Mouse (Mus musculus) neural tube, embryonic 12.5 days (tissue): ENCODE measurements at regions not wholly inside any gene's neighbourhood (a gene's known extent, or its start where the extent isn't known, plus 50 kb on each side); places are given as distances from the start of the nearest gene placed in this dataset.

Experiments used
- ATAC-seq: fragments of 200-750 bp; cut with Nextera tagmentation; 2 replicates; pipeline ENCODE4 v1.8.0; 2017; ENCODE audit warnings: low read depth, mild to moderate bottlenecking, moderate TSS enrichment, moderate library complexity; ENCODE audit not compliant: low FRiP score
- H3K27ac ChIP-seq: fragments of 300-500 bp; sonication (generic); 2 replicates; pipeline ENCODE4 v1.5.1; 2016
- H3K27me3 ChIP-seq: fragments of 300-500 bp; sonication (generic); replicated peaks from 2 replicates; pipeline ENCODE4 v1.6.1; 2016; ENCODE audit warnings: mild to moderate bottlenecking
- H3K36me3 ChIP-seq: fragments of 300-500 bp; sonication (generic); 2 replicates; pipeline ENCODE4 v1.6.1; 2016; ENCODE audit warnings: mild to moderate bottlenecking
- H3K4me1 ChIP-seq: fragments of 300-500 bp; sonication (generic); 2 replicates; pipeline ENCODE4 v1.6.1; 2016
- H3K4me2 ChIP-seq: fragments of 300-500 bp; sonication (generic); replicated peaks from 2 replicates; pipeline ENCODE4 v1.6.1; 2016; ENCODE audit warnings: mild to moderate bottlenecking
- H3K4me3 ChIP-seq: fragments of 300-500 bp; sonication (generic); 2 replicates; pipeline ENCODE4 v1.5.1; 2016
- H3K9ac ChIP-seq: fragments of 300-500 bp; sonication (generic); 2 replicates; pipeline ENCODE4 v1.6.1; 2016; ENCODE audit warnings: mild to moderate bottlenecking
- H3K9me3 ChIP-seq: fragments of 300-500 bp; sonication (generic); 2 replicates; pipeline ENCODE4 v1.6.1; 2016; ENCODE audit warnings: mild to moderate bottlenecking
- WGBS: fragments of 180-500 bp; shearing (Covaris S2); methylation state at CpG from one replicate; pipeline ENCODE4 v1.1.7; 2016; 5-methylcytosine and 5-hydroxymethylcytosine counted together

DNA sequence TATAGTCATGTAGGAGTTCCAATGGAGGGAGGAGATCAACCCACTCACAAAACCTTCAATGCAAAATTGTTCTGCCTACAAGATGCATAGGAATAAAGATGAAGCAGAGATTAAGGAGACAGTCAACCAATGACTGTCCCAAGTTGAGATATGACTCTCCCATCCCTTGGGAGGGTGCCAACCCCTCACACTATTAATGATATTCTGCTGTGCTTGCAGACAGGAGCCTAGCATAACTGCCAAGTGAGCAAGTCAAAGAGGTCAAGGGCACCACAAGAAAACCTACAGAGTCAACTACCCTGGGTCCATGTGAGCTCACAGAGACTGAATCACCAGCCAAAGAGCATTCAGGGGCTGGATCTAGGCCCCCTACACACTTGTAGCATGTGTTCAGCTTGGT is 184.1 kb upstream of the Eya4 start:
- Histone ChIP-seq H3K4me3 (no peak overlapping the region), H3K4me1 (no peaks in the 10 kb centered on the region), H3K9me3 (no peaks in the 10 kb centered on the region), H3K27me3 (no peaks in the 10 kb centered on the region), H3K36me3 (no peaks in the 10 kb centered on the region), H3K27ac (no peak overlapping the region), H3K4me2 (no peak overlapping the region), H3K9ac (no peak overlapping the region)
- no peak for ATAC-seq

DNA sequence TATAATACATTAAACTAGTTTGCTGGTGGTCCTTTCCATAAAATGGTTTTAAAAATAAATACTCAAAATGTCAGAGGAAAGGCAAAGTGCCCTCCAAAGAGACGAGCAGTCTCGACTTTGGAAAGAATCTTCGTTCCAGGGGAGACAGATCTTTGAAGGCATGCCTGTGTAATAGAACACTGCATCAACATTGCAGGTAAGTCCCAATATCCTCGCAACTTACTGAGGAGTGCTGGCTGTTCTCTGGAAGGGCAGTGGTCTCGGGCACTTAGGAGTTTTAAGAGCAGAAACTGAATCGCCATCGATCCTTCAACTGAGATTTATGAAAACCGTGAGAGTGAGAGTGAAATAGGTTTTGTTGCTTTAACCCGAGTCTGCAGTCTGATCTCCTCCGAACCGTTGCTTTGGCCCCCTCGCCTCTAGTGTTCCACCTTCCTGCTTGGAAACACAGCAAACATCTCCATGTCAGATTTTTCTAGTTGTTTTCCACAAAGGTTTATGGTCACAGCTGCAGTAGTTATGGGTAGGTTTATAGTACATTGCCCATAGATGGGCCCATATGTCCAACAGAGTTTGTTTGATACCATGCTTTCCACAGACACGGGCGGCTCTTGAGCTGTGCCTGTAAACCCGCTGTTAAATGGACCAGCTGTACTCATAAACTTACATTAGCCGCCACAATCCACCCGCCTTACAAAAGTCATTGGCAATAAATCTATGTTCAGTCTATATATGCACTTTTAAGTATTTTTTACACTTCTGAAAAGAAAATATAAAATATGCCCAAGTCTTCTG is 181.6 kb upstream of the Eya4 start:
- Histone ChIP-seq H3K4me1 (no peaks in the 10 kb centered on the region), H3K27ac (no peak overlapping the region), H3K4me3 (no peak overlapping the region), H3K27me3 (no peaks in the 10 kb centered on the region), H3K36me3 (no peaks in the 10 kb centered on the region), H3K9me3 (no peaks in the 10 kb centered on the region), H3K4me2 (no peak overlapping the region), H3K9ac (no peak overlapping the region)
- 77% methylated on average over 17 of the region's 17 CpGs for WGBS
- no peak for ATAC-seq

- H3K27me3 ChIP-seq = no peaks in the 10 kb centered on the region
- H3K4me2 ChIP-seq = no peak overlapping the region
- ATAC-seq = no peak
- no peak overlapping the region for H3K9ac ChIP-seq
- 89% methylated on average over 3 of the region's 3 CpGs for WGBS
- no peaks in the 10 kb centered on the region for H3K9me3 ChIP-seq
- no peaks in the 10 kb centered on the region for H3K4me1 ChIP-seq
- no peaks in the 10 kb centered on the region for H3K36me3 ChIP-seq
- H3K4me3 ChIP-seq = no peak overlapping the region
- H3K27ac ChIP-seq = no peak overlapping the region
These were observed 180.1 kb upstream of the Eya4 start for GRCm38 (mm10) chr10:23530715-23531114.

DNA sequence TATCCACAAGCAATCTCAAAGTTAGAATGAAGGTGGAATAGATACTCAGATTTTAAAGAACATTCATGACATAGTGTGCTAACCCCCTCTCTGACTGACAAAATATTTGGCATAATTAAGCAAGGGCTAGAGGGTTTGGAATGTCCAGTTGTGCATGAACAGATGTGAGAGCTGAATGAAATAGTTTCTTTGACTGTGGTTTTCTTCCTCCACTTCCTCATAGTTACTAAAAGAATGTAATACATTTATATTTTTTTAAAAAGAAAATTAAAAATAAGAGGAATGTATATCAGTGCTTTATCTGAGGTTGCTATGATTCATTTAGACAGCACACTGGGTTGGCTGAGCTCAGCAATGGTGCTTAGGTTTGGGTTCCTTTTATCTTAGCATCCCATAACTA is 176.2 kb upstream of the Eya4 start:
- Histone ChIP-seq H3K27ac (no peak overlapping the region), H3K4me2 (no peak overlapping the region), H3K9me3 (no peaks in the 10 kb centered on the region), H3K9ac (no peak overlapping the region), H3K4me3 (no peak overlapping the region), H3K4me1 (no peaks in the 10 kb centered on the region), H3K36me3 (no peaks in the 10 kb centered on the region), H3K27me3 (no peaks in the 10 kb centered on the region)
- ATAC-seq = no peak

DNA sequence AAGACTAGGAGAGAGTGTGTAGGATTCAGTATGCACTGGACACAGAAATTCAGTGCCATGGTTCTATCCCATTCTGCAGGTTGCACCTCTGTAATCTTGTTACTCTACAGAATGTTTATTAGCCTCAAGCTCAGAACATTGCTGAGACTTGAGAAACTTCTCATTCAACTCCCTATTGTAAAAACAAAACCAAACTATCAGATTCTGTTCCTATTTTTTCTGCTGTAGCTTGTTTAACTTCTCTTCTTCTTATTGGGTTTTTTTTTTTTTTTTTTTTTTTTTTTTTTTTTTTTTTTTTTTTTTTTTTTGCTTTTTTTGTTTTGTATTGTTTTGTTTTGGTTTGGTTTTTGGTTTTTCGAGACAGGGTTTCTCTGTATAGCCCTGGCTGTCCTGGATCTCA is 172.1 kb upstream of the Eya4 start:
- Histone ChIP-seq H3K9me3 (no peaks in the 10 kb centered on the region), H3K4me2 (no peak overlapping the region), H3K9ac (no peak overlapping the region), H3K27ac (no peak overlapping the region), H3K36me3 (no peaks in the 10 kb centered on the region), H3K4me1 (no peaks in the 10 kb centered on the region), H3K27me3 (no peaks in the 10 kb centered on the region), H3K4me3 (no peak overlapping the region)
- 82% methylated on average over 1 of the region's 1 CpGs for WGBS
- ATAC-seq = no peak

GRCm38 (mm10) chr10:23493647-23494046 is 143.1 kb upstream of the Eya4 start:
- Histone ChIP-seq H3K9me3 (no peaks in the 10 kb centered on the region), H3K27me3 (no peaks in the 10 kb centered on the region), H3K36me3 (no peaks in the 10 kb centered on the region), H3K9ac (no peak overlapping the region), H3K4me2 (no peak overlapping the region), H3K4me3 (no peak overlapping the region), H3K4me1 (no peaks in the 10 kb centered on the region), H3K27ac (no peak overlapping the region)
- WGBS = 82% methylated on average over 7 of the region's 7 CpGs
- ATAC-seq = no peak

GRCm38 (mm10) chr10:23492971-23493370 is 142.4 kb upstream of the Eya4 start:
- Histone ChIP-seq H3K4me2 (no peak overlapping the region), H3K4me3 (no peak overlapping the region), H3K27ac (no peak overlapping the region), H3K27me3 (no peaks in the 10 kb centered on the region), H3K4me1 (no peaks in the 10 kb centered on the region), H3K9ac (no peak overlapping the region), H3K9me3 (no peaks in the 10 kb centered on the region), H3K36me3 (no peaks in the 10 kb centered on the region)
- ATAC-seq = no peak
- 76% methylated on average over 5 of the region's 5 CpGs for WGBS

DNA sequence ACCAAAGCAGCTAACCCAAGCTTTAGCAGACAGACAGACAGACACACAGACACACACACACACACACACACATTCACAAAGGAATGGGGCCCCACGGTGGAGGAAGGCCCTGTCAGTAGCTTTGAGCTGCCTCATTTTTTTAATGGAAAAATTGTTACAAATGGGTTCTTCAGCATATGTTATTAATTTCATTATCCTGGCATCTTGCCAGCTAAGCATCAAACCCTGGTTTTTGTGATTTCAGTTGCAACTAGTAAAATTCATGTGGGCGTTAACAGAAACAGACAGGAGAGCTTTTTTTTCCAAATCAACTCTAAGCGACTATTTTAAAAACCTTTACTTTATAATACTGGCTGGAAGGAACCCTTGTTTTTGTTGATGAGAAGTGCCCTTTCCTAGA is 138.4 kb upstream of the Eya4 start:
- H3K4me1 ChIP-seq = no peaks in the 10 kb centered on the region
- no peaks in the 10 kb centered on the region for H3K9me3 ChIP-seq
- ATAC-seq = no peak
- no peak overlapping the region for H3K4me3 ChIP-seq
- H3K27me3 ChIP-seq = no peaks in the 10 kb centered on the region
- no peak overlapping the region for H3K9ac ChIP-seq
- H3K27ac ChIP-seq = no peak overlapping the region
- H3K4me2 ChIP-seq = no peak overlapping the region
- 74% methylated on average over 3 of the region's 3 CpGs for WGBS
- H3K36me3 ChIP-seq = no peaks in the 10 kb centered on the region

GRCm38 (mm10) chr10:23480474-23480873 is 129.9 kb upstream of the Eya4 start:
- Histone ChIP-seq H3K27me3 (no peaks in the 10 kb centered on the region), H3K9me3 (peaks cover 5% of the 10 kb centered on the region; the same call in 1 of the 2 replicates), H3K4me2 (no peak overlapping the region), H3K9ac (no peak overlapping the region), H3K36me3 (no peaks in the 10 kb centered on the region), H3K4me1 (no peaks in the 10 kb centered on the region), H3K27ac (no peak overlapping the region), H3K4me3 (no peak overlapping the region)
- no peak for ATAC-seq

- 94% methylated on average over 2 of the region's 2 CpGs for WGBS
- Histone ChIP-seq H3K27me3 (no peaks in the 10 kb centered on the region), H3K27ac (no peak overlapping the region), H3K4me2 (no peak overlapping the region), H3K4me1 (no peaks in the 10 kb centered on the region), H3K4me3 (no peak overlapping the region), H3K36me3 (no peaks in the 10 kb centered on the region), H3K9ac (no peak overlapping the region), H3K9me3 (peaks cover 5% of the 10 kb centered on the region; the same call in 1 of the 2 replicates)
- no peak for ATAC-seq
These were observed 128.3 kb upstream of the Eya4 start for GRCm38 (mm10) chr10:23478902-23479301.

DNA sequence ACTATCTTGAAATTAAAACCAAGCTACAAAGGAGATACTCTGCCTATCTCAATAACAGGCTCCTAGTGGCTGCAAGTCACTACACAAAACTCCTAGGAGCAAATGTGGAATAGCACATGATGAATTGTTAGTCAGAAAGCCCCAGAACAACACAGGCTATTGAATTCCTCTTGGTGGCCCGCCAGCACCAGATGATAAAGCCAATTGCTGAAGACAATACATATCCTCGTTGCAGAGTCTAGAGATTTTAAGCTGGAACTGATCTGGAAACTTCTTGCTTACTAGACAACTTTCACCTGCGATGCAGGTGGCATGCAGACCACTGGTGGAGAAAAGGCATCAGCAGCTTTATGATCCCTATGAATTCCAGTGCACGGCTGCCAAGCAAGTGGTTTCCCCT is 126.5 kb upstream of the Eya4 start:
- ATAC-seq = no peak
- Histone ChIP-seq H3K4me1 (no peaks in the 10 kb centered on the region), H3K9ac (no peak overlapping the region), H3K4me2 (no peak overlapping the region), H3K27ac (no peak overlapping the region), H3K9me3 (peaks cover 5% of the 10 kb centered on the region; the same call in 1 of the 2 replicates), H3K27me3 (no peaks in the 10 kb centered on the region), H3K36me3 (no peaks in the 10 kb centered on the region), H3K4me3 (no peak overlapping the region)
- WGBS = 85% methylated on average over 4 of the region's 4 CpGs

DNA sequence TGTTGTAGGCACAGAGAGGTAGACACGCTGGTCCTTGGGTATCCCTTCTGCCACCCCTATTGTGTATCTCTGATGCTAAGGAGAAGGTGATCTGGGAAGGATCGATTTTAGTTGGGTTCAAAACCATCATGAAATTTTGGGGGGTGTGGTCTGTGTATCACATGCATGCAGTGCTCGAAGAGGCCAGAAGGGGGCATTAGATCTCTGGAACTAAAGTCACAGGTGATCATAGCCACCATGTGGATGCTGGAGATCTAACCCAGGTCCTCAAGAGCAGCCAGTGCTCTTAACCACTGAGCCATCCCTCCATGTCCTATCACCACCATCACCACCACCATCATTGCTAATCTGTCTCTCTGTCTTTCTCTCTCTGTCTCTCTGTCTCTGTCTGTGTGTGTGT is 100.4 kb upstream of the Eya4 start:
- no peak for ATAC-seq
- Histone ChIP-seq H3K4me1 (peaks cover 11% of the 10 kb centered on the region; the same call in 1 of the 2 replicates), H3K4me2 (no peak overlapping the region)

DNA sequence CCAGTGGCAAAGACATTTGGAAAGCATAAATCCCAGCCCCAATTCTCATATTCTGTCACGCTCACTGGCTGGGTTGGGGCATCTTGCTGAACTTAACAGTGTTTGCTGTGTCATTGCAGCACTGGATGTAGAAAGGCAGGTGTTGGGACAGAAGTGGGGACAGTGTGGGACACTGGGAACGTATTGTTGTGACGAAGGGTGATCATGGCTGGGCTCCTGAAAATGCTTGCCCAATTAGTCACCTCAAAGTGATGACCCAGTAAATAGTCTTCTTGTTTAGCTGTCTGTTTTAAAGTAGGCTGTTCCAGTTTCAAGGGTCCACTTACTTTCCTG is 100.0 kb upstream of the Eya4 start:
- ATAC-seq = 0 out of 2 replicates have a peak, but pooled peaks have one; percentile 23
- Histone ChIP-seq H3K9ac (no peak overlapping the region), H3K9me3 (no peaks in the 10 kb centered on the region), H3K27ac (no peak overlapping the region), H3K4me1 (peaks cover 11% of the 10 kb centered on the region; the same call in 1 of the 2 replicates), H3K4me3 (no peak overlapping the region), H3K36me3 (no peaks in the 10 kb centered on the region), H3K4me2 (0 out of 2 replicates have a peak overlapping the region, but pooled peaks have one; percentile 48), H3K27me3 (no peaks in the 10 kb centered on the region)
- 89% methylated on average over 3 of the region's 3 CpGs for WGBS

More for the DNA sequence above, 100.4 kb upstream of the Eya4 start:
- Histone ChIP-seq H3K27ac (no peak overlapping the region), H3K4me3 (no peak overlapping the region), H3K9me3 (no peaks in the 10 kb centered on the region), H3K36me3 (no peaks in the 10 kb centered on the region), H3K27me3 (no peaks in the 10 kb centered on the region), H3K9ac (no peak overlapping the region)
- 92% methylated on average over 3 of the region's 3 CpGs for WGBS
